12 mouse cellular contexts compared by ENCODE assay signal in the genomic region with DNA sequence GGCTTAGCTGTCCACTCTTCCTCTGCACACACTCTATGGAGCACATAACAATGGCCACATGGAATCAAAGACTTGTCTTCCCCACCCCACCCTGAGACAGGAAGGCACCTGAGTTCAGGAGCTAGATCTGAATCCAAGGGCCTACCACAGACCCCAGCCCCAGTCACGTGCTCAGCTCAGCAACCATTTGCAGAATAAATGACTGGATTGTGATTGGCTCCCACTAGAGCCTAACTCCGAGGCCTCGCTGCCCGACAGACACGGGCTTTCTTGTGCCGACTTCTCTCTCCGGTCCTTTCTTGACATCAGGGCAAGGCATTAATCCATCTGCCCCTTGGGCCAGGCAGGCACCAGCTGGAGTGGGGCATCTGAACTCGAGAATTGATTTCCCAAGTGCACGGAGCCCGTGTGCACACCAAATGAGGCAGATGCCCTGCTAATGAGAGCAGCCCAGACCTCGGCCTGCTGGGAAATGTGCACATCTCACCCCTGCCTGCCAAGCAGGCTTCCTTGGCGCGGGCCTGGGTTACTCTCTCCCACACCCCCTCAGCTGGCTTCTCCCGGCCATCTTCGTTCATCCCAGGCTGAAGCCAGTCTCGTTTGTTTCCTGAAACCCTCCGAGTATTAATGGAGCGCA.
DNase-seq lines count a peak whose midpoint lies in the region; ATAC-seq and TF ChIP-seq lines count a peak whose summit lies in the region.
"Had no signal": no experiment of that assay in that cellular context is flagged by ENCODE, and none has a peak within 500 bp of the region (broad histone marks: within the 10 kb centered on the region; RNA-seq: fewer than 3 reads in every experiment).

No protein-coding gene starts in this region.

- no peaks in the 10 kb centered on the region for H3K36me3 ChIP-seq in forebrain, embryonic 14.5 days (ENCODE audit: control insufficient read depth, insufficient read depth, low read length)
- H3K36me3 ChIP-seq in limb, embryonic 14.5 days (ENCODE audit: control insufficient read depth, insufficient read depth, low read length): no peaks in the 10 kb centered on the region
- no peaks in the 10 kb centered on the region for H3K36me3 ChIP-seq in stomach, embryonic 16.5 days (ENCODE audit: control insufficient read depth, insufficient read depth, low read length)
- H3K36me3 ChIP-seq: heart, embryonic 15.5 days had no signal

- H3K4me3 ChIP-seq in layer of hippocampus, adult 2 months: peak overlapping the region; percentile 6; the same call in 1 of the 2 replicates
- H3K4me3 ChIP-seq in forebrain, embryonic 14.5 days (ENCODE audit: low read depth, low read length): no peak overlapping the region
- H3K4me3 ChIP-seq in limb, embryonic 14.5 days (replicated peaks; ENCODE audit: low read length): no peak overlapping the region
- H3K4me3 ChIP-seq in stomach, embryonic 16.5 days (replicated peaks; ENCODE audit: low read length): no peak overlapping the region
- H3K4me3 ChIP-seq: erythroblast, embryonic 14.5 days; heart, embryonic 15.5 days had no signal

- no peak for TF ChIP-seq POLR2A in limb, embryonic 14.5 days (IDR thresholded peaks at IDR 0.05; ENCODE audit: borderline replicate concordance, extremely low read depth, insufficient read depth, insufficient read length)

- peak; percentile 82 for ATAC-seq in forebrain, embryonic 14.5 days
- ATAC-seq in limb, embryonic 14.5 days (ENCODE audit: low FRiP score, low read depth): peak; percentile 31; the same call in 1 of the 2 replicates
- ATAC-seq in stomach, embryonic 16.5 days (ENCODE audit: insufficient read depth, low FRiP score): peak; percentile 51; the same call in 1 of the 2 replicates
- ATAC-seq in cerebellum, adult (ENCODE audit: insufficient number of reproducible peaks, low FRiP score, low TSS enrichment): no peak

- no peaks in the 10 kb centered on the region for H3K4me1 ChIP-seq in forebrain, embryonic 14.5 days (ENCODE audit: control insufficient read depth, insufficient read depth, low read length)
- H3K4me1 ChIP-seq in limb, embryonic 14.5 days (ENCODE audit: control insufficient read depth, insufficient read depth, low read length): no peaks in the 10 kb centered on the region
- H3K4me1 ChIP-seq in stomach, embryonic 16.5 days (ENCODE audit: control insufficient read depth, insufficient read depth, low read length): peaks cover 3% of the 10 kb centered on the region
- H3K4me1 ChIP-seq: heart, embryonic 15.5 days had no signal

- DNase-seq in layer of hippocampus, adult 2 months (ENCODE audit: low spot score in 2 of 2): no peak
- no peak for DNase-seq in layer of hippocampus, adult 18-20 months (ENCODE audit: low spot score in 2 of 2)
- peak; percentile 69 for DNase-seq in forebrain, embryonic 14.5 days (ENCODE audit: low spot score)
- no peak for DNase-seq in limb, embryonic 14.5 days (ENCODE audit: low spot score)
- DNase-seq in thymus, adult 18-20 months: no peak
- DNase-seq in adipocyte (ENCODE audit: low spot score): no peak
- DNase-seq: thymus, postnatal 4 days had no signal

- H3K9ac ChIP-seq in forebrain, embryonic 14.5 days (ENCODE audit: low read length): no peak overlapping the region; the same call in 1 of the 2 replicates
- no peak overlapping the region for H3K9ac ChIP-seq in limb, embryonic 14.5 days (ENCODE audit: low read depth, low read length, severe bottlenecking)
- H3K9ac ChIP-seq in stomach, embryonic 16.5 days (ENCODE audit: low read length): no peak overlapping the region
- H3K9ac ChIP-seq: heart, embryonic 15.5 days had no signal

- no peaks in the 10 kb centered on the region for H3K27me3 ChIP-seq in forebrain, embryonic 14.5 days (replicated peaks; ENCODE audit: control insufficient read depth, insufficient read depth, low read length)
- H3K27me3 ChIP-seq in limb, embryonic 14.5 days (ENCODE audit: control insufficient read depth, insufficient read depth, low read length): no peaks in the 10 kb centered on the region
- no peaks in the 10 kb centered on the region for H3K27me3 ChIP-seq in stomach, embryonic 16.5 days (ENCODE audit: control insufficient read depth, insufficient read depth, low read length)
- H3K27me3 ChIP-seq: heart, embryonic 15.5 days had no signal

- no peak overlapping the region for H3K4me2 ChIP-seq in forebrain, embryonic 14.5 days (ENCODE audit: low read length)
- no peak overlapping the region for H3K4me2 ChIP-seq in limb, embryonic 14.5 days (replicated peaks; ENCODE audit: low read depth, low read length, severe bottlenecking)
- H3K4me2 ChIP-seq in stomach, embryonic 16.5 days (ENCODE audit: low read depth, low read length): 0 out of 2 replicates have a peak overlapping the region, but pooled peaks have one; percentile 5
- H3K4me2 ChIP-seq: heart, embryonic 15.5 days had no signal

- no peak for TF ChIP-seq CTCF in layer of hippocampus, adult 2 months (conservative IDR thresholded peaks at IDR 0.05)

- H3K9me3 ChIP-seq in forebrain, embryonic 14.5 days (replicated peaks; ENCODE audit: control insufficient read depth, low read length): no peaks in the 10 kb centered on the region
- no peaks in the 10 kb centered on the region for H3K9me3 ChIP-seq in limb, embryonic 14.5 days (ENCODE audit: control insufficient read depth, low read length)
- peaks cover 3% of the 10 kb centered on the region; the same call in 1 of the 2 replicates for H3K9me3 ChIP-seq in stomach, embryonic 16.5 days (replicated peaks; ENCODE audit: control insufficient read depth, low read length)
- H3K9me3 ChIP-seq: heart, embryonic 15.5 days had no signal

- 0 out of 2 replicates have a peak overlapping the region, but pooled peaks have one; percentile 33 for H3K27ac ChIP-seq in layer of hippocampus, adult 2 months
- H3K27ac ChIP-seq in forebrain, embryonic 14.5 days (ENCODE audit: low read depth, low read length): peak overlapping the region; percentile 61
- 0 out of 2 replicates have a peak overlapping the region, but pooled peaks have one; percentile 34 for H3K27ac ChIP-seq in limb, embryonic 14.5 days (replicated peaks; ENCODE audit: low read depth, low read length)
- peak overlapping the region; percentile 36; the same call in 1 of the 2 replicates for H3K27ac ChIP-seq in stomach, embryonic 16.5 days (ENCODE audit: low read length)
- H3K27ac ChIP-seq: heart, embryonic 15.5 days; macrophage had no signal

- 63% methylated on average over 18 of the region's 18 CpGs for WGBS in forebrain, embryonic 14.5 days
- 67% methylated on average over 18 of the region's 18 CpGs for WGBS in limb, embryonic 14.5 days
- WGBS in stomach, embryonic 16.5 days: 60% methylated on average over 18 of the region's 18 CpGs
